Comparison of ENCODE assay signal across 11 mouse cellular contexts in genomic region chr10:13685366-13685765, GRCm38 (mm10).
"Had no signal": no experiment of that assay in that cellular context is flagged by ENCODE, and none has a peak within 500 bp of the region (broad histone marks: within the 10 kb centered on the region; RNA-seq: fewer than 3 reads in every experiment).

No protein-coding gene starts in this region.

- H3K36me3 ChIP-seq: limb, embryonic 10.5 days; liver, embryonic 13.5 days; lung, embryonic 15.5 days; midbrain, embryonic 15.5 days; neural tube, embryonic 12.5 days; stomach, embryonic 15.5 days had no signal

- H3K4me1 ChIP-seq: limb, embryonic 10.5 days; lung, embryonic 15.5 days; midbrain, embryonic 15.5 days; neural tube, embryonic 12.5 days; stomach, embryonic 15.5 days had no signal

- DNase-seq: liver, embryonic 13.5 days; liver, postnatal 0 days; lung, postnatal 14 days; right cerebral cortex, postnatal 14 days; thymus, adult 2 months; thymus, postnatal 25 days had no signal

- H3K27ac ChIP-seq: limb, embryonic 10.5 days; liver, embryonic 13.5 days; lung, embryonic 15.5 days; midbrain, embryonic 15.5 days; neural tube, embryonic 12.5 days; stomach, embryonic 15.5 days had no signal

- H3K27me3 ChIP-seq: liver, embryonic 13.5 days; lung, embryonic 15.5 days; midbrain, embryonic 15.5 days; neural tube, embryonic 12.5 days; stomach, embryonic 15.5 days had no signal

- H3K9ac ChIP-seq: liver, embryonic 13.5 days; liver, postnatal 0 days; lung, embryonic 15.5 days; midbrain, embryonic 15.5 days; neural tube, embryonic 12.5 days; stomach, embryonic 15.5 days had no signal

- H3K9me3 ChIP-seq: limb, embryonic 10.5 days; liver, embryonic 13.5 days; lung, embryonic 15.5 days; midbrain, embryonic 15.5 days; neural tube, embryonic 12.5 days; stomach, embryonic 15.5 days had no signal

- ATAC-seq: midbrain, embryonic 15.5 days had no signal

- H3K4me2 ChIP-seq: liver, embryonic 13.5 days; lung, embryonic 15.5 days; midbrain, embryonic 15.5 days; neural tube, embryonic 12.5 days; stomach, embryonic 15.5 days had no signal

- H3K4me3 ChIP-seq: limb, embryonic 10.5 days; liver, embryonic 13.5 days; lung, embryonic 15.5 days; midbrain, embryonic 15.5 days; neural tube, embryonic 12.5 days; stomach, embryonic 15.5 days had no signal
